Mouse (Mus musculus) limb, embryonic 10.5 days (tissue): ENCODE results near the gene Mia3. TPM values are rescaled to one million over a fixed set of nuclear protein-coding genes. Genes with fewer than 3 reads are reported as not detected.
"Not testable (repeated sequence)": the region's sequence is repeated elsewhere in the genome, so short reads cannot be mapped to it uniquely, and the experiment has no call there.

Experiments used
- DNase-seq: peaks from one replicate; pipeline ENCODE4 v3.0.0-alpha.2; 2017; ENCODE audit warnings: low spot score
- H3K27ac ChIP-seq: fragments of 300-500 bp; sonication (generic); 2 replicates; pipeline ENCODE4 v1.5.1; 2016; ENCODE audit warnings: mild to moderate bottlenecking
- H3K27me3 ChIP-seq: fragments of 300-500 bp; sonication (generic); 2 replicates; pipeline ENCODE4 v1.6.1; 2016; ENCODE audit warnings: low read depth, mild to moderate bottlenecking; ENCODE audit not compliant: poor library complexity, severe bottlenecking
- H3K36me3 ChIP-seq: fragments of 300-500 bp; sonication (generic); 2 replicates; pipeline ENCODE4 v1.6.1; 2016; ENCODE audit warnings: mild to moderate bottlenecking, moderate library complexity
- H3K4me1 ChIP-seq: fragments of 300-500 bp; sonication (generic); 2 replicates; pipeline ENCODE4 v1.6.1; 2016
- H3K4me3 ChIP-seq: fragments of 300-500 bp; sonication (generic); 2 replicates; pipeline ENCODE4 v1.5.1; 2016; ENCODE audit warnings: mild to moderate bottlenecking, moderate library complexity
- H3K9me3 ChIP-seq: fragments of 300-500 bp; sonication (generic); replicated peaks from 2 replicates; pipeline ENCODE4 v1.6.1; 2016; ENCODE audit warnings: mild to moderate bottlenecking
- WGBS: fragments of 180-500 bp; shearing (Covaris S2); methylation state at CpG from one replicate; pipeline ENCODE4 v1.1.7; 2016; 5-methylcytosine and 5-hydroxymethylcytosine counted together
- polyA plus RNA-seq: library from polyadenylated mRNA; unstranded; fragments of >200 nt; fragmentation: Nextera tagmentation; extraction: Ambion mirVana; gene quantifications from 2 replicates; pipeline ENCODE4 v1.2.1, GENCODE M21; 2016

Gene Mia3
- polyA plus RNA-seq, 1 experiment from 2014 or later: 103 TPM

GRCm38 (mm10) chr1:183323923-183324322, 45.4 kb downstream of the Mia3 start:
- Histone ChIP-seq H3K27ac (no peak overlapping the region), H3K4me1 (no peaks in the 10 kb centered on the region), H3K4me3 (no peak overlapping the region), H3K27me3 (no peaks in the 10 kb centered on the region), H3K36me3 (peaks cover 98% of the 10 kb centered on the region), H3K9me3 (no peaks in the 10 kb centered on the region)
- WGBS: 96% methylated on average over 2 of the region's 2 CpGs
- DNase-seq: peak; percentile 2

GRCm38 (mm10) chr1:183322496-183322895, 46.9 kb downstream of the Mia3 start:
- H3K27ac ChIP-seq, H3K27me3 ChIP-seq, H3K4me3 ChIP-seq, DNase-seq, H3K4me1 ChIP-seq, H3K9me3 ChIP-seq: not testable (repeated sequence)
- peaks cover 97% of the 10 kb centered on the region for H3K36me3 ChIP-seq
- WGBS: 91% methylated on average over 5 of the region's 5 CpGs

- 92% methylated on average over 3 of the region's 3 CpGs for WGBS
- Histone ChIP-seq H3K9me3 (no peaks in the 10 kb centered on the region), H3K36me3 (peaks cover 97% of the 10 kb centered on the region), H3K27ac (no peak overlapping the region), H3K4me1 (no peaks in the 10 kb centered on the region), H3K4me3 (no peak overlapping the region), H3K27me3 (no peaks in the 10 kb centered on the region)
- no peak for DNase-seq
Measured at GRCm38 (mm10) chr1:183320708-183321107, 48.6 kb downstream of the Mia3 start.

- Histone ChIP-seq H3K9me3 (no peaks in the 10 kb centered on the region), H3K27me3 (no peaks in the 10 kb centered on the region), H3K27ac (no peak overlapping the region), H3K4me3 (no peak overlapping the region), H3K4me1 (no peaks in the 10 kb centered on the region), H3K36me3 (peaks cover 88% of the 10 kb centered on the region)
- 96% methylated on average over 2 of the region's 2 CpGs for WGBS
- peak; percentile 29 for DNase-seq
Measured at GRCm38 (mm10) chr1:183315783-183316182, 53.6 kb downstream of the Mia3 start.

- DNase-seq: peak; percentile 7
- no peaks in the 10 kb centered on the region for H3K4me1 ChIP-seq
- H3K27me3 ChIP-seq: no peaks in the 10 kb centered on the region
- WGBS: 95% methylated on average over 2 of the region's 2 CpGs
- H3K36me3 ChIP-seq: peaks cover 86% of the 10 kb centered on the region
- H3K4me3 ChIP-seq: no peak overlapping the region
- H3K9me3 ChIP-seq: no peaks in the 10 kb centered on the region
- no peak overlapping the region for H3K27ac ChIP-seq
Measured at GRCm38 (mm10) chr1:183312076-183312475, 57.3 kb downstream of the Mia3 start.

GRCm38 (mm10) chr1:183309601-183310000, 59.8 kb downstream of the Mia3 start:
- not testable (repeated sequence) for H3K4me1 ChIP-seq, H3K27me3 ChIP-seq, H3K27ac ChIP-seq, DNase-seq, H3K9me3 ChIP-seq, H3K4me3 ChIP-seq
- WGBS: 91% methylated on average over 2 of the region's 2 CpGs
- peaks cover 70% of the 10 kb centered on the region for H3K36me3 ChIP-seq

- H3K4me3 ChIP-seq: no peak overlapping the region
- 89% methylated on average over 1 of the region's 1 CpGs for WGBS
- peaks cover 63% of the 10 kb centered on the region for H3K36me3 ChIP-seq
- H3K4me1 ChIP-seq: no peaks in the 10 kb centered on the region
- no peak for DNase-seq
- H3K27me3 ChIP-seq: no peaks in the 10 kb centered on the region
- no peaks in the 10 kb centered on the region for H3K9me3 ChIP-seq
- H3K27ac ChIP-seq: no peak overlapping the region
Measured at GRCm38 (mm10) chr1:183308476-183308875, 60.9 kb downstream of the Mia3 start.

GRCm38 (mm10) chr1:183307555-183307954, 61.8 kb downstream of the Mia3 start:
- H3K27ac ChIP-seq: no peak overlapping the region
- H3K4me1 ChIP-seq: no peaks in the 10 kb centered on the region
- DNase-seq: no peak
- no peaks in the 10 kb centered on the region for H3K27me3 ChIP-seq
- 84% methylated on average over 3 of the region's 3 CpGs for WGBS
- H3K36me3 ChIP-seq: peaks cover 54% of the 10 kb centered on the region
- no peaks in the 10 kb centered on the region for H3K9me3 ChIP-seq
- no peak overlapping the region for H3K4me3 ChIP-seq

- Histone ChIP-seq H3K36me3 (no peaks in the 10 kb centered on the region), H3K27ac (no peak overlapping the region), H3K4me3 (no peak overlapping the region), H3K27me3 (no peaks in the 10 kb centered on the region), H3K9me3 (no peaks in the 10 kb centered on the region), H3K4me1 (no peaks in the 10 kb centered on the region)
- peak; percentile 100 for DNase-seq
- 88% methylated on average over 6 of the region's 6 CpGs for WGBS
Measured at GRCm38 (mm10) chr1:183299161-183299560, 70.2 kb downstream of the Mia3 start.

GRCm38 (mm10) chr1:183297886-183298489, 71.4 kb downstream of the Mia3 start:
- Histone ChIP-seq H3K4me1 (no peaks in the 10 kb centered on the region), H3K36me3 (peaks cover 12% of the 10 kb centered on the region), H3K4me3 (peak overlapping the region; percentile 60), H3K9me3 (no peaks in the 10 kb centered on the region), H3K27ac (peak overlapping the region; percentile 75), H3K27me3 (no peaks in the 10 kb centered on the region)
- WGBS: under 1% methylated on average over 20 of the region's 20 CpGs
- peak; percentile 54 for DNase-seq

- Histone ChIP-seq H3K9me3 (no peaks in the 10 kb centered on the region), H3K4me1 (no peaks in the 10 kb centered on the region), H3K27ac (peak overlapping the region; percentile 75), H3K4me3 (peak overlapping the region; percentile 60), H3K27me3 (no peaks in the 10 kb centered on the region), H3K36me3 (peaks cover 16% of the 10 kb centered on the region)
- DNase-seq: peak; percentile 79
- under 1% methylated on average over 30 of the region's 30 CpGs for WGBS
Measured at GRCm38 (mm10) chr1:183297473-183297885, 71.9 kb downstream of the Mia3 start.

- DNase-seq: peak; percentile 97
- Histone ChIP-seq H3K27ac (peak within 1 kb of the TSS; percentile 79), H3K27me3 (no peaks in the 10 kb centered on the region), H3K36me3 (peaks cover 20% of the 10 kb centered on the region), H3K4me3 (peak within 1 kb of the TSS; percentile 60), H3K9me3 (no peaks in the 10 kb centered on the region), H3K4me1 (no peaks in the 10 kb centered on the region)
- WGBS: under 1% methylated on average over 39 of the region's 39 CpGs
Measured at GRCm38 (mm10) chr1:183296877-183297383, 72.4 kb downstream of the Mia3 start, which contains the start of gene Brox. Brox (minus strand) TSS chr1:183297269.

GRCm38 (mm10) chr1:183296465-183296864, 72.9 kb downstream of the Mia3 start, which contains the start of gene Aida:
Aida (plus strand) TSS chr1:183296590.
- peaks cover 25% of the 10 kb centered on the region for H3K36me3 ChIP-seq
- H3K9me3 ChIP-seq: no peaks in the 10 kb centered on the region
- peak within 1 kb of the TSS; percentile 79 for H3K27ac ChIP-seq
- no peaks in the 10 kb centered on the region for H3K4me1 ChIP-seq
- WGBS: under 1% methylated on average over 26 of the region's 26 CpGs
- peak; percentile 72 for DNase-seq
- peak within 1 kb of the TSS; percentile 60 for H3K4me3 ChIP-seq
- H3K27me3 ChIP-seq: no peaks in the 10 kb centered on the region
